Mouse (Mus musculus): Measurements from ENCODE around the gene Gm12184. TPM values are rescaled to one million over a fixed set of nuclear protein-coding genes. Genes with fewer than 3 reads are reported as not detected.
A peak's percentile ranks its signal among the peaks of the same experiment; 100 is the strongest.

Gm12184 gene
- polyA plus RNA-seq, 1 experiment from 2014 or later: 3.1 TPM

GRCm38 (mm10) chr11:48806856-48807562 is 19.4 kb downstream of the Gm12184 start:
- 58% methylated on average over 21 of the region's 21 CpGs for WGBS

GRCm38 (mm10) chr11:48804922-48805321 is 21.5 kb downstream of the Gm12184 start:
- no peak overlapping the region for H3K4me3 ChIP-seq
- H3K27ac ChIP-seq: no peak overlapping the region
- no peaks in the 10 kb centered on the region for H3K27me3 ChIP-seq
- H3K4me2 ChIP-seq (replicated peaks): no peak overlapping the region
- no peak overlapping the region for H3K9ac ChIP-seq
- 84% methylated on average over 2 of the region's 2 CpGs for WGBS
- H3K36me3 ChIP-seq: peaks cover 87% of the 10 kb centered on the region
- H3K9me3 ChIP-seq: no peaks in the 10 kb centered on the region
- no peak for ATAC-seq (ENCODE audit: low FRiP score, low read depth)
- peaks cover 23% of the 10 kb centered on the region for H3K4me1 ChIP-seq

More at GRCm38 (mm10) chr11:48806856-48807562, 19.4 kb downstream of the Gm12184 start:
- Histone ChIP-seq H3K9me3 (no peaks in the 10 kb centered on the region), H3K4me3 (no peak overlapping the region), H3K4me2 (replicated peaks) (no peak overlapping the region), H3K27me3 (no peaks in the 10 kb centered on the region), H3K27ac (no peak overlapping the region), H3K36me3 (peaks cover 99% of the 10 kb centered on the region), H3K4me1 (peaks cover 13% of the 10 kb centered on the region), H3K9ac (no peak overlapping the region; the same call in 1 of the 2 replicates)
- 0 out of 2 replicates have a peak, but pooled peaks have one; percentile 9 for ATAC-seq (ENCODE audit: low FRiP score, low read depth)

- Histone ChIP-seq H3K36me3 (peaks cover 77% of the 10 kb centered on the region), H3K9me3 (no peaks in the 10 kb centered on the region)
Observed at GRCm38 (mm10) chr11:48803988-48804387, 22.5 kb downstream of the Gm12184 start.

GRCm38 (mm10) chr11:48801831-48802772 is 24.4 kb downstream of the Gm12184 start:
- Histone ChIP-seq H3K9me3 (no peaks in the 10 kb centered on the region), H3K4me2 (replicated peaks) (peak overlapping the region; percentile 93), H3K4me1 (peaks cover 35% of the 10 kb centered on the region), H3K27ac (no peak overlapping the region), H3K36me3 (peaks cover 58% of the 10 kb centered on the region), H3K27me3 (no peaks in the 10 kb centered on the region), H3K4me3 (peak overlapping the region; percentile 88), H3K9ac (peak overlapping the region; percentile 95)
- 73% methylated on average over 17 of the region's 17 CpGs for WGBS
- no peak for ATAC-seq (ENCODE audit: low FRiP score, low read depth)

More at GRCm38 (mm10) chr11:48803988-48804387, 22.5 kb downstream of the Gm12184 start:
- ATAC-seq (ENCODE audit: low FRiP score, low read depth): no peak
- Histone ChIP-seq H3K27ac (no peak overlapping the region), H3K4me2 (replicated peaks) (no peak overlapping the region), H3K4me3 (no peak overlapping the region), H3K9ac (no peak overlapping the region), H3K4me1 (peaks cover 24% of the 10 kb centered on the region), H3K27me3 (no peaks in the 10 kb centered on the region)
- WGBS: 98% methylated on average over 2 of the region's 2 CpGs

- peak; percentile 92 for ATAC-seq (ENCODE audit: low FRiP score, low read depth)
- Histone ChIP-seq H3K27me3 (no peaks in the 10 kb centered on the region), H3K36me3 (peaks cover 38% of the 10 kb centered on the region), H3K4me3 (peak within 1 kb of the TSS; percentile 88), H3K4me2 (replicated peaks) (peak within 1 kb of the TSS; percentile 93), H3K27ac (peak within 1 kb of the TSS; percentile 98), H3K9me3 (no peaks in the 10 kb centered on the region), H3K4me1 (peaks cover 35% of the 10 kb centered on the region), H3K9ac (peak within 1 kb of the TSS; percentile 95)
- under 1% methylated on average over 47 of the region's 47 CpGs for WGBS
Observed at GRCm38 (mm10) chr11:48799921-48800701, 26.3 kb downstream of the Gm12184 start, which contains the start of gene Rack1. Gene Rack1 (plus strand): TSS chr11:48800332.

- 8% methylated on average over 18 of the region's 18 CpGs for WGBS
- ATAC-seq (ENCODE audit: low FRiP score, low read depth): peak; percentile 21
- Histone ChIP-seq H3K27me3 (no peaks in the 10 kb centered on the region), H3K4me3 (peak overlapping the region; percentile 88), H3K9me3 (no peaks in the 10 kb centered on the region), H3K36me3 (peaks cover 30% of the 10 kb centered on the region), H3K4me2 (replicated peaks) (peak overlapping the region; percentile 93), H3K9ac (peak overlapping the region; percentile 95), H3K4me1 (peaks cover 35% of the 10 kb centered on the region), H3K27ac (peak overlapping the region; percentile 98)
Observed at GRCm38 (mm10) chr11:48798984-48799920, 27.2 kb downstream of the Gm12184 start.

- H3K9me3 ChIP-seq: no peaks in the 10 kb centered on the region
- H3K27me3 ChIP-seq: no peaks in the 10 kb centered on the region
- no peak overlapping the region for H3K27ac ChIP-seq
- ATAC-seq (ENCODE audit: low FRiP score, low read depth): no peak
- H3K4me2 ChIP-seq (replicated peaks): peak overlapping the region; percentile 93
- no peak overlapping the region for H3K4me3 ChIP-seq
- 87% methylated on average over 7 of the region's 7 CpGs for WGBS
- no peak overlapping the region for H3K9ac ChIP-seq
- peaks cover 35% of the 10 kb centered on the region for H3K4me1 ChIP-seq
- peaks cover 20% of the 10 kb centered on the region for H3K36me3 ChIP-seq
Observed at GRCm38 (mm10) chr11:48798308-48798707, 28.1 kb downstream of the Gm12184 start.

GRCm38 (mm10) chr11:48797287-48797686 is 29.2 kb downstream of the Gm12184 start:
- no peak overlapping the region for H3K4me3 ChIP-seq
- no peak overlapping the region for H3K4me2 ChIP-seq (replicated peaks)
- H3K36me3 ChIP-seq: peaks cover 10% of the 10 kb centered on the region
- H3K9me3 ChIP-seq: no peaks in the 10 kb centered on the region
- H3K27ac ChIP-seq: no peak overlapping the region
- no peak overlapping the region for H3K9ac ChIP-seq
- H3K4me1 ChIP-seq: peaks cover 25% of the 10 kb centered on the region
- no peak for ATAC-seq (ENCODE audit: low FRiP score, low read depth)
- 88% methylated on average over 5 of the region's 5 CpGs for WGBS
- H3K27me3 ChIP-seq: no peaks in the 10 kb centered on the region

GRCm38 (mm10) chr11:48796290-48796689 is 30.2 kb downstream of the Gm12184 start:
- no peak for ATAC-seq (ENCODE audit: low FRiP score, low read depth)
- 79% methylated on average over 4 of the region's 4 CpGs for WGBS
- H3K4me3 ChIP-seq: no peak overlapping the region

GRCm38 (mm10) chr11:48795221-48795620 is 31.2 kb downstream of the Gm12184 start:
- H3K4me1 ChIP-seq: peaks cover 13% of the 10 kb centered on the region
- WGBS: 86% methylated on average over 7 of the region's 7 CpGs
- no peak overlapping the region for H3K4me2 ChIP-seq (replicated peaks)
- no peak for ATAC-seq (ENCODE audit: low FRiP score, low read depth)
- no peaks in the 10 kb centered on the region for H3K36me3 ChIP-seq
- no peak overlapping the region for H3K4me3 ChIP-seq
- no peak overlapping the region for H3K27ac ChIP-seq
- no peak overlapping the region for H3K9ac ChIP-seq
- H3K27me3 ChIP-seq: no peaks in the 10 kb centered on the region
- no peaks in the 10 kb centered on the region for H3K9me3 ChIP-seq

More at GRCm38 (mm10) chr11:48796290-48796689, 30.2 kb downstream of the Gm12184 start:
- no peaks in the 10 kb centered on the region for H3K9me3 ChIP-seq
- H3K4me2 ChIP-seq (replicated peaks): no peak overlapping the region
- H3K4me1 ChIP-seq: peaks cover 16% of the 10 kb centered on the region
- H3K27ac ChIP-seq: no peak overlapping the region
- peaks cover under 1% of the 10 kb centered on the region; the same call in 1 of the 2 replicates for H3K36me3 ChIP-seq
- H3K9ac ChIP-seq: no peak overlapping the region
- H3K27me3 ChIP-seq: no peaks in the 10 kb centered on the region
